Mouse (Mus musculus): ENCODE data around the gene Susd1. TPM values are rescaled to one million over a fixed set of nuclear protein-coding genes. Genes with fewer than 3 reads are reported as not detected.
A peak's percentile ranks its signal among the peaks of the same experiment; 100 is the strongest.

The Susd1 gene
- polyA plus RNA-seq (2014; fragmentation: Nextera tagmentation; extraction: Ambion mirVana): 3.6 and 4.4 TPM in 2 replicates

GRCm38 (mm10) chr4:59437990-59438854, at the start of gene Susd1:
TSS of gene Susd1 (minus strand) at chr4:59438633.
- WGBS: under 1% methylated on average over 75 of the region's 75 CpGs
- H3K27ac ChIP-seq (replicated peaks in 1 of 2; ENCODE audit: control insufficient read depth in 1 of 2, insufficient read depth in 1 of 2, low read depth in 2 of 2, low read length in 2 of 2): peak within 1 kb of the TSS in 1 of 2 experiments; percentile 73; a peak in 2 of 4 replicates
- H3K36me3 ChIP-seq (ENCODE audit: control insufficient read depth, insufficient read depth, low read length): no peaks in the 10 kb centered on the region
- H3K4me2 ChIP-seq (ENCODE audit: low read length): peak within 1 kb of the TSS; percentile 99
- no peaks in the 10 kb centered on the region for H3K27me3 ChIP-seq (ENCODE audit: control insufficient read depth, insufficient read depth, low read length)
- H3K4me1 ChIP-seq (ENCODE audit: control insufficient read depth in 2 of 2, insufficient read depth in 2 of 2, low read length in 2 of 2): peaks cover 10 to 16% of the 10 kb centered on the region in 2 experiments
- no peaks in the 10 kb centered on the region for H3K9me3 ChIP-seq (ENCODE audit: control insufficient read depth, low read length)
- peak within 1 kb of the TSS; percentile 82 for H3K9ac ChIP-seq (ENCODE audit: low read length)
- peak within 1 kb of the TSS; percentile 78 to 81 for H3K4me3 ChIP-seq (ENCODE audit: control insufficient read depth in 1 of 2, insufficient read depth in 1 of 2, low read depth in 1 of 2, low read length in 2 of 2)
- peak; percentile 76 for ATAC-seq (ENCODE audit: insufficient number of reproducible peaks, insufficient read depth, low FRiP score, low read depth)

- Histone ChIP-seq H3K9ac (ENCODE audit: low read length) (no peak overlapping the region), H3K27me3 (ENCODE audit: control insufficient read depth, insufficient read depth, low read length) (no peaks in the 10 kb centered on the region), H3K4me2 (ENCODE audit: low read length) (no peak overlapping the region), H3K4me1 (ENCODE audit: control insufficient read depth in 2 of 2, insufficient read depth in 2 of 2, low read length in 2 of 2) (peaks cover 0 to 25% of the 10 kb centered on the region in 2 experiments; a peak in 1 of 4 replicates), H3K9me3 (ENCODE audit: control insufficient read depth, low read length) (no peaks in the 10 kb centered on the region), H3K36me3 (ENCODE audit: control insufficient read depth, insufficient read depth, low read length) (peaks cover 17% of the 10 kb centered on the region), H3K27ac (replicated peaks in 1 of 2; ENCODE audit: control insufficient read depth in 1 of 2, insufficient read depth in 1 of 2, low read depth in 2 of 2, low read length in 2 of 2) (no peak overlapping the region), H3K4me3 (ENCODE audit: control insufficient read depth in 1 of 2, insufficient read depth in 1 of 2, low read depth in 1 of 2, low read length in 2 of 2) (no peak overlapping the region)
- no peak for ATAC-seq (ENCODE audit: insufficient number of reproducible peaks, insufficient read depth, low FRiP score, low read depth)
Observed at GRCm38 (mm10) chr4:59471306-59471705, 32.9 kb upstream of the Susd1 start.

- H3K4me3 ChIP-seq (ENCODE audit: control insufficient read depth in 1 of 2, insufficient read depth in 1 of 2, low read depth in 1 of 2, low read length in 2 of 2): no peak overlapping the region
- no peaks in the 10 kb centered on the region for H3K9me3 ChIP-seq (ENCODE audit: control insufficient read depth, low read length)
- H3K4me2 ChIP-seq (ENCODE audit: low read length): no peak overlapping the region
- WGBS: 79% methylated on average over 2 of the region's 2 CpGs
- H3K27me3 ChIP-seq (ENCODE audit: control insufficient read depth, insufficient read depth, low read length): no peaks in the 10 kb centered on the region
- no peak overlapping the region for H3K27ac ChIP-seq (replicated peaks in 1 of 2; ENCODE audit: control insufficient read depth in 1 of 2, insufficient read depth in 1 of 2, low read depth in 2 of 2, low read length in 2 of 2)
- H3K36me3 ChIP-seq (ENCODE audit: control insufficient read depth, insufficient read depth, low read length): no peaks in the 10 kb centered on the region
- peaks cover 9 to 20% of the 10 kb centered on the region in 2 experiments; a peak in 3 of 4 replicates for H3K4me1 ChIP-seq (ENCODE audit: control insufficient read depth in 2 of 2, insufficient read depth in 2 of 2, low read length in 2 of 2)
- no peak for ATAC-seq (ENCODE audit: insufficient number of reproducible peaks, insufficient read depth, low FRiP score, low read depth)
- H3K9ac ChIP-seq (ENCODE audit: low read length): no peak overlapping the region
Observed at GRCm38 (mm10) chr4:59465449-59465848, 27.0 kb upstream of the Susd1 start.

- H3K4me2 ChIP-seq (ENCODE audit: low read length): no peak overlapping the region
- H3K9me3 ChIP-seq (ENCODE audit: control insufficient read depth, low read length): no peaks in the 10 kb centered on the region
Observed at GRCm38 (mm10) chr4:59464661-59465060, 26.2 kb upstream of the Susd1 start.

GRCm38 (mm10) chr4:59462494-59462893, 24.1 kb upstream of the Susd1 start:
- Histone ChIP-seq H3K4me3 (ENCODE audit: control insufficient read depth in 1 of 2, insufficient read depth in 1 of 2, low read depth in 1 of 2, low read length in 2 of 2) (no peak overlapping the region), H3K27ac (replicated peaks in 1 of 2; ENCODE audit: control insufficient read depth in 1 of 2, insufficient read depth in 1 of 2, low read depth in 2 of 2, low read length in 2 of 2) (no peak overlapping the region), H3K36me3 (ENCODE audit: control insufficient read depth, insufficient read depth, low read length) (no peaks in the 10 kb centered on the region), H3K9ac (ENCODE audit: low read length) (no peak overlapping the region), H3K4me2 (ENCODE audit: low read length) (no peak overlapping the region), H3K9me3 (ENCODE audit: control insufficient read depth, low read length) (no peaks in the 10 kb centered on the region), H3K27me3 (ENCODE audit: control insufficient read depth, insufficient read depth, low read length) (no peaks in the 10 kb centered on the region), H3K4me1 (ENCODE audit: control insufficient read depth in 2 of 2, insufficient read depth in 2 of 2, low read length in 2 of 2) (peaks cover 12 to 28% of the 10 kb centered on the region in 2 experiments)
- 77% methylated on average over 6 of the region's 6 CpGs for WGBS
- ATAC-seq (ENCODE audit: insufficient number of reproducible peaks, insufficient read depth, low FRiP score, low read depth): no peak

More at GRCm38 (mm10) chr4:59464661-59465060, 26.2 kb upstream of the Susd1 start:
- Histone ChIP-seq H3K4me3 (ENCODE audit: control insufficient read depth in 1 of 2, insufficient read depth in 1 of 2, low read depth in 1 of 2, low read length in 2 of 2) (no peak overlapping the region), H3K27me3 (ENCODE audit: control insufficient read depth, insufficient read depth, low read length) (no peaks in the 10 kb centered on the region), H3K36me3 (ENCODE audit: control insufficient read depth, insufficient read depth, low read length) (no peaks in the 10 kb centered on the region), H3K27ac (replicated peaks in 1 of 2; ENCODE audit: control insufficient read depth in 1 of 2, insufficient read depth in 1 of 2, low read depth in 2 of 2, low read length in 2 of 2) (no peak overlapping the region), H3K4me1 (ENCODE audit: control insufficient read depth in 2 of 2, insufficient read depth in 2 of 2, low read length in 2 of 2) (peaks cover 12 to 27% of the 10 kb centered on the region in 2 experiments), H3K9ac (ENCODE audit: low read length) (no peak overlapping the region)
- no peak for ATAC-seq (ENCODE audit: insufficient number of reproducible peaks, insufficient read depth, low FRiP score, low read depth)
- WGBS: 48% methylated on average over 6 of the region's 6 CpGs

- H3K4me1 ChIP-seq (ENCODE audit: control insufficient read depth in 2 of 2, insufficient read depth in 2 of 2, low read length in 2 of 2): peaks cover 12 to 28% of the 10 kb centered on the region in 2 experiments
- no peak overlapping the region for H3K4me3 ChIP-seq (ENCODE audit: control insufficient read depth in 1 of 2, insufficient read depth in 1 of 2, low read depth in 1 of 2, low read length in 2 of 2)
- ATAC-seq (ENCODE audit: insufficient number of reproducible peaks, insufficient read depth, low FRiP score, low read depth): no peak
- no peaks in the 10 kb centered on the region for H3K27me3 ChIP-seq (ENCODE audit: control insufficient read depth, insufficient read depth, low read length)
- no peak overlapping the region for H3K27ac ChIP-seq (replicated peaks in 1 of 2; ENCODE audit: control insufficient read depth in 1 of 2, insufficient read depth in 1 of 2, low read depth in 2 of 2, low read length in 2 of 2)
- H3K4me2 ChIP-seq (ENCODE audit: low read length): no peak overlapping the region
- H3K9ac ChIP-seq (ENCODE audit: low read length): no peak overlapping the region
- 62% methylated on average over 11 of the region's 11 CpGs for WGBS
- H3K9me3 ChIP-seq (ENCODE audit: control insufficient read depth, low read length): no peaks in the 10 kb centered on the region
- H3K36me3 ChIP-seq (ENCODE audit: control insufficient read depth, insufficient read depth, low read length): no peaks in the 10 kb centered on the region
Observed at GRCm38 (mm10) chr4:59461116-59461727, 22.8 kb upstream of the Susd1 start.

GRCm38 (mm10) chr4:59459216-59459955, 21.0 kb upstream of the Susd1 start:
- Histone ChIP-seq H3K4me2 (ENCODE audit: low read length) (no peak overlapping the region), H3K27me3 (ENCODE audit: control insufficient read depth, insufficient read depth, low read length) (no peaks in the 10 kb centered on the region), H3K9ac (ENCODE audit: low read length) (0 out of 2 replicates have a peak overlapping the region, but pooled peaks have one; percentile 31), H3K4me3 (ENCODE audit: control insufficient read depth in 1 of 2, insufficient read depth in 1 of 2, low read depth in 1 of 2, low read length in 2 of 2) (no peak overlapping the region), H3K9me3 (ENCODE audit: control insufficient read depth, low read length) (no peaks in the 10 kb centered on the region), H3K4me1 (ENCODE audit: control insufficient read depth in 2 of 2, insufficient read depth in 2 of 2, low read length in 2 of 2) (peaks cover 12 to 28% of the 10 kb centered on the region in 2 experiments), H3K27ac (replicated peaks in 1 of 2; ENCODE audit: control insufficient read depth in 1 of 2, insufficient read depth in 1 of 2, low read depth in 2 of 2, low read length in 2 of 2) (peak overlapping the region in 1 of 2 experiments; percentile 42; a peak in 2 of 4 replicates), H3K36me3 (ENCODE audit: control insufficient read depth, insufficient read depth, low read length) (no peaks in the 10 kb centered on the region)
- ATAC-seq (ENCODE audit: insufficient number of reproducible peaks, insufficient read depth, low FRiP score, low read depth): no peak
- 49% methylated on average over 13 of the region's 13 CpGs for WGBS

Measured in heart, embryonic 14.5 days (tissue).